Mouse (Mus musculus) lung, embryonic 14.5 days (tissue): ENCODE data around the gene Gstz1. TPM values are rescaled to one million over a fixed set of nuclear protein-coding genes. Genes with fewer than 3 reads are reported as not detected.

Experiments used
- ATAC-seq: fragments of 200-750 bp; cut with Nextera tagmentation; 2 replicates; pipeline ENCODE4 v1.8.0; 2017; ENCODE audit warnings: mild to moderate bottlenecking, moderate TSS enrichment, moderate library complexity; ENCODE audit not compliant: insufficient read depth
- DNase-seq: peaks from one replicate; pipeline ENCODE4 v3.0.0-alpha.2; 2015
- H3K27ac ChIP-seq: fragments of 300-500 bp; sonication (generic); 2 replicates; pipeline ENCODE4 v1.5.1; 2014; ENCODE audit warnings: low read depth, mild to moderate bottlenecking, moderate library complexity
- H3K27me3 ChIP-seq: fragments of 300-500 bp; sonication (generic); 2 replicates; pipeline ENCODE4 v1.6.1; 2014; ENCODE audit warnings: low read length, control low read depth; ENCODE audit not compliant: insufficient read depth
- H3K36me3 ChIP-seq: fragments of 300-500 bp; sonication (generic); 2 replicates; pipeline ENCODE4 v1.6.1; 2014; ENCODE audit warnings: control low read depth; ENCODE audit not compliant: insufficient read depth
- H3K4me1 ChIP-seq: fragments of 300-500 bp; sonication (generic); 2 replicates; pipeline ENCODE4 v1.6.1; 2014; ENCODE audit warnings: antibody characterized with exemption, control low read depth; ENCODE audit not compliant: insufficient read depth
- H3K4me2 ChIP-seq: fragments of 300-500 bp; sonication (generic); 2 replicates; pipeline ENCODE4 v1.6.1; 2014; ENCODE audit warnings: mild to moderate bottlenecking
- H3K4me3 ChIP-seq: fragments of 300-500 bp; sonication (generic); 2 replicates; pipeline ENCODE4 v1.5.1; 2014; ENCODE audit warnings: low read depth, low read length
- H3K9ac ChIP-seq: fragments of 300-500 bp; sonication (generic); 2 replicates; pipeline ENCODE4 v1.6.1; 2014
- H3K9me3 ChIP-seq: fragments of 300-500 bp; sonication (generic); 2 replicates; pipeline ENCODE4 v1.6.1; 2016; ENCODE audit warnings: low read depth, low read length, control low read depth
- CTCF ChIP-seq: IDR thresholded peaks from 2 replicates; pipeline ENCODE4 v1.5.1; 2016; ENCODE audit warnings: antibody characterized with exemption, low read depth
- WGBS: fragments of 180-500 bp; shearing (Covaris S2); extraction: QIAGEN DNeasy Blood & Tissue Kit; methylation state at CpG from one replicate; pipeline ENCODE4 v1.1.7; 2014; 5-methylcytosine and 5-hydroxymethylcytosine counted together
- polyA plus RNA-seq: library from polyadenylated mRNA; unstranded; fragments of >200 nt; fragmentation: Nextera tagmentation; extraction: Ambion mirVana; gene quantifications from 2 replicates; pipeline ENCODE4 v1.2.1, GENCODE M21; 2014

The Gstz1 gene
- polyA plus RNA-seq = 39.3 and 40.9 TPM in 2 replicates

- Histone ChIP-seq H3K9ac (peak within 1 kb of the TSS; percentile 70), H3K36me3 (0 out of 2 replicates have a peak, but pooled peaks cover 5% of the 10 kb centered on the region), H3K4me1 (no peaks in the 10 kb centered on the region), H3K27me3 (no peaks in the 10 kb centered on the region), H3K4me2 (peak within 1 kb of the TSS; percentile 77), H3K9me3 (peaks cover 8% of the 10 kb centered on the region), H3K27ac (peak within 1 kb of the TSS; percentile 96), H3K4me3 (peak within 1 kb of the TSS; percentile 85)
- ATAC-seq (peak; percentile 86), DNase-seq (peak; percentile 92)
- no peak for TF ChIP-seq CTCF
- WGBS = 0% methylated on average over 27 of the region's 27 CpGs
Observed at GRCm38 (mm10) chr12:87146966-87147365, at the start of gene Gstz1. Gene Gstz1, plus strand, starts transcription at chr12:87147165.

GRCm38 (mm10) chr12:87100331-87100730 is 46.6 kb upstream of the Gstz1 start:
- Histone ChIP-seq H3K4me3 (no peak overlapping the region), H3K27ac (no peak overlapping the region), H3K27me3 (peaks cover 18% of the 10 kb centered on the region), H3K9ac (no peak overlapping the region), H3K4me1 (no peaks in the 10 kb centered on the region), H3K4me2 (no peak overlapping the region), H3K36me3 (no peaks in the 10 kb centered on the region), H3K9me3 (no peaks in the 10 kb centered on the region)
- no peak for ATAC-seq
- WGBS = 79% methylated on average over 4 of the region's 4 CpGs
- no peak for TF ChIP-seq CTCF
- no peak for DNase-seq

- peak within 1 kb of the TSS; percentile 29 for H3K4me3 ChIP-seq
- 4% methylated on average over 32 of the region's 32 CpGs for WGBS
- peak; percentile 70 for ATAC-seq
- no peaks in the 10 kb centered on the region for H3K36me3 ChIP-seq
- DNase-seq = peak; percentile 24
- no peaks in the 10 kb centered on the region for H3K9me3 ChIP-seq
- peaks cover 18% of the 10 kb centered on the region for H3K27me3 ChIP-seq
- no peak within 1 kb of the TSS for H3K27ac ChIP-seq
- no peaks in the 10 kb centered on the region for H3K4me1 ChIP-seq
- TF ChIP-seq CTCF = no peak
- peak within 1 kb of the TSS; percentile 54 for H3K4me2 ChIP-seq
- H3K9ac ChIP-seq = no peak within 1 kb of the TSS
Observed at GRCm38 (mm10) chr12:87102165-87102631, 44.8 kb upstream of the Gstz1 start, which contains the start of gene Ngb. Gene Ngb, minus strand, starts transcription at chr12:87102539.

GRCm38 (mm10) chr12:87103471-87103870 is 43.5 kb upstream of the Gstz1 start:
- Histone ChIP-seq H3K9ac (no peak overlapping the region), H3K4me1 (no peaks in the 10 kb centered on the region), H3K4me2 (no peak overlapping the region), H3K27ac (no peak overlapping the region), H3K9me3 (no peaks in the 10 kb centered on the region), H3K27me3 (peaks cover 18% of the 10 kb centered on the region), H3K4me3 (no peak overlapping the region), H3K36me3 (0 out of 2 replicates have a peak, but pooled peaks cover 3% of the 10 kb centered on the region)
- DNase-seq (no peak), ATAC-seq (no peak)
- TF ChIP-seq CTCF = no peak
- WGBS = 89% methylated on average over 4 of the region's 4 CpGs

GRCm38 (mm10) chr12:87104796-87105195 is 42.2 kb upstream of the Gstz1 start:
- no peak overlapping the region for H3K4me3 ChIP-seq
- TF ChIP-seq CTCF = no peak
- H3K9ac ChIP-seq = no peak overlapping the region
- H3K27ac ChIP-seq = no peak overlapping the region
- H3K36me3 ChIP-seq = peaks cover 13% of the 10 kb centered on the region
- no peak for DNase-seq
- H3K4me2 ChIP-seq = no peak overlapping the region
- WGBS = 74% methylated on average over 4 of the region's 4 CpGs
- no peaks in the 10 kb centered on the region for H3K9me3 ChIP-seq
- peaks cover 18% of the 10 kb centered on the region for H3K27me3 ChIP-seq
- ATAC-seq = no peak
- H3K4me1 ChIP-seq = no peaks in the 10 kb centered on the region

GRCm38 (mm10) chr12:87107357-87107977 is 39.5 kb upstream of the Gstz1 start:
- ATAC-seq (no peak), DNase-seq (no peak)
- 45% methylated on average over 3 of the region's 3 CpGs for WGBS
- no peaks in the 10 kb centered on the region for H3K9me3 ChIP-seq
- H3K27me3 ChIP-seq = peaks cover 4% of the 10 kb centered on the region; the same call in 1 of the 2 replicates
- H3K4me2 ChIP-seq = no peak overlapping the region
- peaks cover 29% of the 10 kb centered on the region for H3K36me3 ChIP-seq
- no peak overlapping the region for H3K4me3 ChIP-seq
- H3K27ac ChIP-seq = no peak overlapping the region
- no peak overlapping the region for H3K9ac ChIP-seq
- no peaks in the 10 kb centered on the region for H3K4me1 ChIP-seq
- TF ChIP-seq CTCF = no peak

GRCm38 (mm10) chr12:87121918-87122589 is 24.9 kb upstream of the Gstz1 start:
- no peak for TF ChIP-seq CTCF
- Histone ChIP-seq H3K36me3 (peaks cover 44% of the 10 kb centered on the region), H3K27ac (no peak overlapping the region), H3K4me1 (no peaks in the 10 kb centered on the region), H3K4me3 (no peak overlapping the region), H3K9me3 (no peaks in the 10 kb centered on the region), H3K27me3 (no peaks in the 10 kb centered on the region), H3K9ac (no peak overlapping the region), H3K4me2 (no peak overlapping the region)
- 77% methylated on average over 4 of the region's 4 CpGs for WGBS
- DNase-seq (no peak), ATAC-seq (no peak)
